Mouse (Mus musculus): ENCODE results near the gene Trmt61a.

- TF ChIP-seq CTCF (IDR thresholded peaks at IDR 0.05; ENCODE audit: borderline replicate concordance, insufficient read depth, low read length) (no peak), POLR2A (IDR thresholded peaks at IDR 0.05; ENCODE audit: low read depth, low read length) (peak; percentile 47; the same call in 1 of the 2 replicates)
These were observed 4.9 kb downstream of the Trmt61a start for GRCm38 (mm10) chr12:111682806-111683205.

Measured in embryonic fibroblast, embryonic 13.5 days (primary cell).